Mouse (Mus musculus) kidney, postnatal 36 days (tissue): ENCODE data around the gene Rasgef1b.

Experiments used
- DNase-seq, 2 experiments: peaks; one replicate each; pipeline ENCODE4 v3.0.0; 2021 to 2022; ENCODE audit warnings: mixed read lengths in 2 of 2

The Rasgef1b gene

DNA sequence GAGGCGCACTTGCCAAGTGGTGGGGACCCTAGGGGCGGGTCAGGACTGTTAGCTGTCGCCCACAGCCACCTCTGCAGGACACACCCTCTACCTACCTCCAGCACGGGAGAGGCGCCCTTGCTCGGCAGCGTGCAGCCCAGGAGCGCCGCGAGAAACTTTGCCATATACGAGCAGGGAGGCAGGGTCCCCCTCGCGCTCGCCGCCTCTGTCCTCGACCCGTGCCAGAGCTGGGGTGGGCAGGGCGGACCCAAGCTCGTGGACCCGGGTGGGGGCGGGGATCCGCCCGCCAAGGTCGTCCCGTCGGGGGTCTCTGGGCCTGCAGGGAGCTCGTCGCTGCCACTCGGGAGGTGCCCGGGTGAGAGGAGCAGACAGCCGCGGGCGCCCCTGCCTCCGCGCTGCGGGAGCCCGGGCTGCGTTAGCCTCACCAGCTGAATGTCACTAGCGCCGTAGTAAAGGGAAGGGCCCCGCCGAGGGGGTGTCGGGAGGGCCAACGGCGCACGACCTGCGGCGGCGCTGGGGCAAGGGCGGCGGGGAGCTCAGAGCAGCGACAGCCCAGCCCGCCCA, at the start of gene Rasgef1b:
TSS of gene Rasgef1b (minus strand) at position 417 of the 564 bp plus-strand sequence.
- DNase-seq, result peak; percentile 80 to 92

DNA sequence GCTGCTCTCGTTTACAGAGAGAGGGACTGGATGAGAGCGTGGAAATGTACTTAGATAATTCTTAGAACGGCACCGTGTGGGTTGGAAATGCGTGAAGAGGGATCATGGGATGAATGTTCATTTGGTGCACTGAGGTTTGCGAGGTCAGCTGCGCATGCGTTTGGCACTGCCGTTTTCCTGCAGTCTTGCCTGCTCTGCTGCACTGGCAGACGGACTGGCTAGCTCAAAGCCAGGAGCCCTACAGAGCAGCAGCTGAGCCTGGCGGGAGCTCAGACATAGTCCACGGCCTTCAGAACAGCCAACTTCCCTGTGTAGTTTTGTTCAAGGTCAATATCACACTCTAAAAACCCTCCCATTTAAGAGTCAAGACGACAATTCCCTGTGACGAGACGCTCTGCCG, 46.5 kb upstream of the Rasgef1b start:
- DNase-seq, result no peak

DNA sequence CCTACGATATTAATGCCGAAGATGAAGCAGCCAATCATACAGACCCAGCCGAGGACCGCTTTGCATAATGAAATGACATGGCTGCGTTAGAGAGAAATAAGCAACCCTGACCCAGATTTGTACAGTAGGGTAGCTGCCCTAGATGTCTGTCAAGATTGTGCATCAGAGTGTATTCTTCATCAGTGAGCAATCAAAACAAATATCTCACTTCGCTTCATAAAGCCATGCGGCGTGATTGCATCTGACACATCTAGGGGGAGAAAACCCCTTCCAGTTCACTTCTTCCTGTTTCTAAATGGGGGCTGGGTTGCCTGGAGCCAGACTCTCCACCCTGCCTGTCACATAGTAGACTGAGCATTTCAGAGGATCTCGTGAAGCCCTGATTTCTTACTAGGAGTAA, 44.4 kb upstream of the Rasgef1b start:
- no peak for DNase-seq

GRCm38 (mm10) chr5:99764246-99764645, 35.4 kb upstream of the Rasgef1b start:
- no peak for DNase-seq

- no peak for DNase-seq
Measured at GRCm38 (mm10) chr5:99758859-99759258, 30.0 kb upstream of the Rasgef1b start.

DNA sequence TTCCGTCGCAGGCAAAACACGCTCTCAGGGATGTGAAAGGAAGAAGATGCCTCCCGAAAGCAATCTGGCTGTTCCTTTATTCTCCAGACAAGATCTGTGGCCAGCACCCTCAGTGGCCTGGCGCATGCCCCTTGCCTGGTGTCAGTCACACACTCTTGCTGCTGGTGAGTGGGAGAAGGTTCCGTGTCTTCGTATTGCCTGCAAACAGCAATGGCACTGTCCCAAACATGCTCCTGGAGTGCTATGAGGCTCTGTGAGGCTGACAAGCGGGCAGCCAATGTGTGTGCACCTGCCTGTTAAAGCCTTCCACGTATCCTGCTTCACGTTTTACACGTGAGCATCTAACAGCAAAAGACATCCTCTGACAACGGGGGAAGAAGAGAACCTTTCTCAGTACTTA, 25.0 kb upstream of the Rasgef1b start:
- no peak for DNase-seq

GRCm38 (mm10) chr5:99753368-99753767, 24.5 kb upstream of the Rasgef1b start:
- no peak for DNase-seq

- no peak for DNase-seq
Measured at GRCm38 (mm10) chr5:99752670-99753231, 23.9 kb upstream of the Rasgef1b start.

- no peak for DNase-seq
Measured at GRCm38 (mm10) chr5:99748417-99748816, 19.6 kb upstream of the Rasgef1b start.

DNA sequence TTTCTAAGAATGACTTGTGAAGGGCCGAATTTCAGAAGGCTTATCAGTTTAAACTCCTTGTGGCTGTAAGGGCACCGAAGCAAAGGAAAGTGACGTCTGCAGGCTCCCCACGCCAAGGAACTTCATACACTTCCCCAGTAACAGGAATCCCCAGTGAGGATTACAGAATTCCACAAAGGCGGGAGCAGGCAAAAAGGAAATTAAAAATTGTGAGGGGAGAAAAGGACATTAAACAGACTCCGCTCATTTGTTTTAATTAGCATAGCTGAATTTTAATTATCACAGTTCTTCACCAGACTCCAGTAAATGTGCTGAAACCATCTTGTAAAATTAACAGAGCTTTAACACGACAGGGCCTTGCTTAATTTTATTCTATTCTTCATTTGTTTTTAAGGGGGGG, 17.2 kb upstream of the Rasgef1b start:
- DNase-seq, result no peak

DNA sequence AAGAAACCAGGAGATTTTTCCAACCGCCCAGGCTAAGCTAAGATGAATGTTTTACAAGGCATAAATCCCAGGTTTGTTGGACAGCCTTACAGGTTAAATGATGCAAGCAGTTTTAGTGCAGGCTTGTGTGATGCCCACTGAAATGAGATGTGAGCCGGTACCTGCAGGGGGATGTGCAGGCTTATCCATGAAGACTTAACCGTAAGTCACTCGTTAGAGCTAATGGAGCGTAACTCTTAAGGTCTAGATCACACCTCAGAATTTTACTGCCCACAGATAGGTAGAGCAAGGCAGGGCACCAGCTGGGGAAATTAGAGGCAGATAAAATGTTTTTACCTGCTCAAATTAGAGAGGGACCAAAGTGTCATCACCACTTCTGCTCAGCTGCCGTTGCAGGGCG, 14.0 kb upstream of the Rasgef1b start:
- no peak for DNase-seq

DNA sequence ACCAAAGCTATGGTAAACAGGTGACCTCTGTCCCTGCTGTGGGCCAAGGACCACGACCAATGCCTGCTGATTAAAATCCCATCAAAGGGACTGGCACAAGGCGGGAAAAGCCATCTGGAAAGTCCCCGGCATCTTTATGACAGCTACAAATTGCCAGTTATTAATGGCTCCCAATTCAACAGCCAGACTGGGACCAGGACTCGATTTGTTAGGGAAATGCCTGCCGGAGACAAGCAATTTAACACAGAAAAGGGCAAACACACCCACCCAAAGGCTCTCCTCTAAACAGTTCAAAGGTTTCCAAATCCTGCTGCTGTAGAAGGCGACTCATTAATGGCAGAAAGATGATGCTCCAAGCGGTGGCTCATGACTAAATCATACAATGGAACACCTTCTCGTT, 13.2 kb upstream of the Rasgef1b start:
- no peak for DNase-seq

GRCm38 (mm10) chr5:99737937-99738727, 9.3 kb upstream of the Rasgef1b start:
- no peak for DNase-seq

- DNase-seq, result no peak
Measured at GRCm38 (mm10) chr5:99729931-99730330, 1.1 kb upstream of the Rasgef1b start.

GRCm38 (mm10) chr5:99729361-99729882, 557 bp upstream of the Rasgef1b start:
- peak; percentile 19 to 38 for DNase-seq

DNA sequence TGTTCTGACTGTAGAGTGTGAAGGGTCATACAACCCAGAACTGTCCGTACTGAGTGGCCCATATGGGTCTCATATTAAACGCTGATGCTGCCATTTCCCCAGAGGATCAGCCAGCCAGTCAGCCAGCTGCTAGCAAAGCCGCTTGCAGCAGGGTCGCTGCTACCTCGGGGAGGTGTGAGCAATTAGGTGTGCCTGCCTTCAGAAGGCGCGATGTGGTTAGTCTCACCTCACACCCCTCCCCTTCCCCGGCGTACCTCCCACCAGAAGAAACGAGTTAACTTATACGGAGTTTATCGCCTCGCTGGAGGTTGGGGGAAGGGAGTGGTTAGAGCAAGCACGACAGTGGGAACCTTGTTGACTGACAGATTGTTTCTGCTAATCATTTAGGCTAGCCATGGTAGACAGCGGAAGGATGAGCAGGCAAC, 826 bp downstream of the Rasgef1b start:
- DNase-seq, result peak; percentile 2 to 6

DNA sequence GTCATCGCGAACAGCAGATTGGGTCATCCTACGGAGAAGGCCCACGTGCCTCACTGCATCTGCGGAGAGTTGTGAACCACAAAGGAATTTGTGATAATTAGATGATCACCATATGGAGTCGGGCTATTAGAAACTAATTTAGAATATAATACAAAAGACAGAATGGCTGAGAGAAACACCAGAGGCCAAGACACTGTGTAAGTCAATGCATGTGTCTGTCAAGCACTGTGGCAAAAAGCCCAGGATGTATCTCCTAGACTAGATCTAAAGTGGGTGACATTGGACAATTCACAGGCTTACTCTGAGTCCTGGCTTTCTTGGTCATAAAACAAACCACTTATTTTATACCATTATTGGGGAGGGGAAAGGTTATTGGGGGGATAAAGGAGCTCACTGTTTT, 4.9 kb downstream of the Rasgef1b start:
- DNase-seq, result no peak

DNA sequence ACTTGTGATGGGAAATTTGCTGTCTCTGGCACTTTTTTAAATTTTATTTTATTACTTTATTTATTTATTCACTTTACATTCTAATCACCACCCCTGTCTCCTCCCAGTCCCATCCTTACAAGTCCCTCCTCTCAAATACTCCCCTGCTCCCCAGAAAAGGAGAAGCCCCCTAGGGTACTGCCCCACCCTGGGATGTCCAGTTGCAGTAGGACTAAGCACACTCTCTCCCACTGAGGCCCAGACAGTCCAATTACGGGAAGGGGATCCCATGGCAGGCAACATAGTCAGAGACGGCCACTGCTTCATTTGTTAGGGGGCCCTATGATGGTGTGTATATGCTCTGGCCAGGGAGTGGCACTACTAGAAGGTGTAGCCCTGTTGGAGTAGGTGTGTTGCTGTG, 6.6 kb downstream of the Rasgef1b start:
- DNase-seq, result no peak

DNA sequence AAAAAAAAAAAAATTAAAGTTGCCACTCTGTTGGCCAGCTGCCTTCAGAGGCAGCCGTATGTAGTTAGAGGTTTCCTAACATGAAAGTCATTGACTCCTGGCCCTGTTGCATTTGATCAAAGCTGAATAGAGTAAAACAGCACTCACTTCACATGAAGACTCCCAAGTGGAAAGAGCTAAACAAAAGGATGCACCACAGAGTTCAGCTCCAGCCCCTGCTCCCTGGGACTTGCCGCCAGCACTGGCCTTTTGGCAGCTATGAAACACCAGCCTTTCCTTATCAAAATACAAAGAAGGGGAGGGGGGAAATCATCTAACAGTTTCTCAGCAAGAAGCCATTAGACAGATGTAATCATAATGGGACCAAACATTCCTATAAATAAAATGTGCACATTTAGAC, 8.3 kb downstream of the Rasgef1b start:
- no peak for DNase-seq

DNA sequence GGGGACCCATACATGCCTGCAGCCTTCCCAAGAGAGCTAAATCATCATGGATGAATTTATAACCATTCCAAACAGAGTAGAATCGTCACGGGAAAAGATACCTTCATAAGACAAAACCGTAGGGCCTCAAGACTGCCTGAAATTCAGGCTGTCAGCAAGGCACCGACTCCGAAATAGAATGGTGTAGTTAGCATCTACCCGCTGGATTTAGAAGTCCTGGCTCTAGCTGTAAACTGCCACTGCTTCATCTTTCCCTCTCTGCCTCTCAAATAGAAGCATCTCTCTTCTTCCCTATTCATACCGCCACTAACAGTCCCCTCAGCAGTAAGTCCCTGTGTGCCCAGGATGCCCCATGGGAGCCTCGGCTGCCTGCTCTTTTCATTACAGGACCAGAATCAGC, 10.9 kb downstream of the Rasgef1b start:
- DNase-seq, result no peak

GRCm38 (mm10) chr5:99715281-99715744, 13.6 kb downstream of the Rasgef1b start:
- DNase-seq, result no peak

- no peak for DNase-seq
Measured at GRCm38 (mm10) chr5:99711947-99712346, 16.9 kb downstream of the Rasgef1b start.

DNA sequence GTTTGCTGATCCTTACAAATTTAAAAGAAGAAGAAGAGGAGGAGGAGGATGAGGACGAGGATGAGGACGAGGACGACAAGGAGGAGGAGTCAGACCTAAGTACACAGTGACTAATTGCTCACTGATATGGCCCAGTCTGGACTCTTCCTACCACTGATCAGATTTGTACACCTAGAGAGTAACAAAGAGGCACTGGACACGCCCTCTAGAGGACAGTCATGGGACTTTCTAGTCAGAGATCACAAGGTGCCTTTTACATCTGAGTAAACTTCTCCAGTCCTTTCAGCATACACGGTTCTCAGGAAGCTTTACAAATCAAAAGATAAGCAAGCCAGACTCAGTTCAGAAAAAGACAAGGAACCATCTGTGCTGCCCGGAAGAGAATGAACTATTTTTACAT, 20.2 kb downstream of the Rasgef1b start:
- DNase-seq, result peak; percentile 4 to 34

DNA sequence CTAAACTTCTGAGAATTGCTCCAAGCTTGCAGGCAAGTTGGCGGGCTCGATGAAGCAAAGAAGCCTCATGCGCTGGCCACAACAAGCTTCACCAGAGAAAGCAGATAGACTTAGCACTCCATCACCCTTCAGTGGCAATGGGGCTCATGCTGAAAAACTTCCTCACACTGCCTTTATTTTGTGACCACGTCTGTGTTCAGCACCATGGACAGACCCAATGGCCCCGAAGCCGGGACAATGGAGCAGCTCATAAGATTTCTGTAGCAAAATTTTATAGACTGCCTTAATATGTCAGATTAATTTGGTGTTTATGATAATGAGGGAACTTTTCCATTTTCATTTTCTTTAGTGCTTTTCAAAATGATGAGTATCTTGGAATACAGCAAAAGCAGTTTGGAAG, 21.6 kb downstream of the Rasgef1b start:
- peak; percentile 11 to 67 for DNase-seq
